Mouse (Mus musculus) retina, postnatal 7 days (tissue): ENCODE results near the gene Cox7b2.
"Not testable (repeated sequence)": the region's sequence is repeated elsewhere in the genome, so short reads cannot be mapped to it uniquely, and the experiment has no call there.

ENCODE experiments used
- DNase-seq: peaks from one replicate; pipeline ENCODE4 v3.0.0-alpha.2; 2012; ENCODE audit warnings: low read depth, low spot score

Gene Cox7b2

DNA sequence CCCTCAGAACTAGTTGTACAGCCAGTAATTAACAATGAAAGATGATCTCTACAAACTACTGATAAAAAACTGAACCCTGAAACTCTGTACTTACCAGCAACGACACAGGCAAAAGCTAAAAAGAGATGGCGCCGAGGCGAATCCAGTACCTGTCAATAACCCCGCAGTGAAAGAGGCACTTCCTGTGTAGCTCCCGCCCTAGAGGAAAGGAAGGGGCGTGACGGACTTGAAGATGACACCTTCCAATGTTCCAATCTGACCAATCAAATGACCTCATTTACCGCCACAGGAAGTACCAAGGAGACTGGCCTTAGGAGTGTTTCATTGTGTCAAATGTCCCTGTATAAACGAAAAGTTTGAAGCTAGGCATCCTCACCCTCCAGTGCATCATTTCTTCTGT is at the start of gene Cox7b2:
TSS of gene Cox7b2 (minus strand) at position 127 of the 400 bp plus-strand sequence.
- no peak for DNase-seq

GRCm38 (mm10) chr5:71595321-71595720 is 47.3 kb upstream of the Cox7b2 start:
- no peak for DNase-seq

- DNase-seq = no peak
Observed at GRCm38 (mm10) chr5:71593745-71594255, 45.8 kb upstream of the Cox7b2 start.

GRCm38 (mm10) chr5:71571646-71572237 is 23.7 kb upstream of the Cox7b2 start:
- no peak for DNase-seq

DNA sequence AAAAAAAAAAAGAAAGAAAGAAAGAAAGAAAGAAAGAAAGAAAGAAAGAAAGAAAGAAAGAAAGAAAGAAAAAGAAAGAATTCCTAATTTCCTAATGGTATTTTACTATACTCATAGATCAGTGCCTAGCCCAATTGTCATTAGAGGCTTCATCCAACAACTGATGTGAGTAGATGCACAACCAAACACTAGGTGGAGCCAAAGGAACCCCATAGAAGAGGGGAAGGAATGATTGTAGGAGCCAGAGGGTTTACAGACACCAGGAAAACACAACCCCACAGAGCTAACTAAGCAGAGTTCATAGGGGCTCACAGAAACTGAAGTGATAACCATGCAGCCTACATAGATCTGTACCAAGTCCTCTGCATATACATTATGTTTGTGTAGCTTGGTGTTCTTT is 2.5 kb downstream of the Cox7b2 start:
- DNase-seq = no peak

DNA sequence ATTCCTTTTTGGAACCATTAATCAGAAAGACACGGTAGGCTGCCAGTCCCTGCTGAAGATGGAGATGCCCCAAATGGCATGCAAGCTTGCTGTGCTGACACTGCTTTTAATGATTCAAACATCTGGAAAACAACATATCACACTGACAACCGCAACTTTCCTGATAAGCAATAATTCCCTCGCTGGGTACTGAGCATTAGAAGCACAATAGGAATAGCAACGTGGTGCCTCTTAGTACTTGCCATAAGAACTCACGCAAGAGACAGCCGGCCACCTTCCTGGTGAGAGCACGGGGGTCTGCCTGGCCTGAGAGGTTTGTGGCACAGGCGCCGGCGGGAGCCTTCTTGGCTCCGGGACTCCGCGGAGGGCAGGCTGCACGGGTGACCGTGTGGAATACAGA is 22.5 kb downstream of the Cox7b2 start:
- not testable (repeated sequence) for DNase-seq

GRCm38 (mm10) chr5:71502058-71502678 is 45.8 kb downstream of the Cox7b2 start:
- DNase-seq = peak; percentile 53

GRCm38 (mm10) chr5:71495621-71496020 is 52.4 kb downstream of the Cox7b2 start:
- no peak for DNase-seq

DNA sequence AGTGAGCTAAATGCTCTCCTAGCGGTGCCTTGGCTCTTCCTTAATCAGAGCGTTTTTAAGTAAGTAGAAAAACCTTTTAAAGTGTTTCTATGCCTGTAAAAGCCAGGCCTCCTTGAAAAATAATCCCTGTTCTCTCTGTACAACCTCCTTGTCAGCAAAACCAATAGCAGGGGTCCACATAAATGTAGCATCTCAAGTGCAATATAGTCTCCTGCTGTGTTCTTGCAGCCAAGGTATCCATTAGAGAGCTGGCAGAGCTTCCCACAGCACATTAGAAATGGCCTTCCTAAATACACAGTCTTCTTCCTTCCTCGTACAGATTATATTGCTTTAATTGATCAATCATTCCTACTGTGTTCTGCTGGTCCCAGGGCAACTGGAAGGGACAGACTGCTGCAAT is 91.0 kb downstream of the Cox7b2 start:
- DNase-seq = no peak

GRCm38 (mm10) chr5:71440174-71440573 is 107.8 kb downstream of the Cox7b2 start:
- DNase-seq = no peak
